Mouse (Mus musculus) bone marrow, adult 2 months (tissue): Measurements from ENCODE around the gene Dusp13. TPM values are rescaled to one million over a fixed set of nuclear protein-coding genes. Genes with fewer than 3 reads are reported as not detected.

ENCODE experiments used
- H3K27ac ChIP-seq: fragments of 200-500 bp; 2 replicates; pipeline ENCODE4 v1.5.1; 2012; ENCODE audit warnings: low read depth, mild to moderate bottlenecking, control low read depth, inconsistent platforms, low read length; ENCODE audit not compliant: control insufficient read depth, poor library complexity, insufficient read depth
- H3K4me1 ChIP-seq: fragments of 200-500 bp; 2 replicates; pipeline ENCODE4 v1.6.1; 2011; ENCODE audit warnings: low read length; ENCODE audit not compliant: control insufficient read depth, insufficient read depth
- H3K4me3 ChIP-seq: fragments of 200-500 bp; replicated peaks from 2 replicates; pipeline ENCODE3; 2011; ENCODE audit warnings: mild to moderate bottlenecking, low read depth, low read length, control low read depth; ENCODE audit not compliant: control insufficient read depth
- CTCF ChIP-seq: fragments of 200-500 bp; IDR thresholded peaks from 2 replicates; pipeline ENCODE4 v1.5.1; 2011; ENCODE audit warnings: low read length, control low read depth; ENCODE audit not compliant: control insufficient read depth, insufficient read depth
- POLR2A ChIP-seq: fragments of 200-500 bp; IDR thresholded peaks from 2 replicates; pipeline ENCODE4 v1.6.1; 2011; ENCODE audit warnings: low read depth, mild to moderate bottlenecking, control low read depth, low read length, borderline replicate concordance; ENCODE audit not compliant: control insufficient read depth
- WGBS: fragments of 180-500 bp; shearing (Covaris S2); methylation state at CpG from one replicate; pipeline ENCODE4 v1.1.7; 2018; 5-methylcytosine and 5-hydroxymethylcytosine counted together
- polyA plus RNA-seq: library from polyadenylated mRNA; stranded (reverse); fragments of >200 nt; gene quantifications from 2 replicates; pipeline ENCODE4 v1.2.4, GENCODE M21; 2011; ENCODE audit warnings: low replicate concordance; ENCODE audit not compliant: missing spikeins, insufficient read depth, insufficient read length

The Dusp13 gene
- polyA plus RNA-seq, 1 experiment, result not detected

DNA sequence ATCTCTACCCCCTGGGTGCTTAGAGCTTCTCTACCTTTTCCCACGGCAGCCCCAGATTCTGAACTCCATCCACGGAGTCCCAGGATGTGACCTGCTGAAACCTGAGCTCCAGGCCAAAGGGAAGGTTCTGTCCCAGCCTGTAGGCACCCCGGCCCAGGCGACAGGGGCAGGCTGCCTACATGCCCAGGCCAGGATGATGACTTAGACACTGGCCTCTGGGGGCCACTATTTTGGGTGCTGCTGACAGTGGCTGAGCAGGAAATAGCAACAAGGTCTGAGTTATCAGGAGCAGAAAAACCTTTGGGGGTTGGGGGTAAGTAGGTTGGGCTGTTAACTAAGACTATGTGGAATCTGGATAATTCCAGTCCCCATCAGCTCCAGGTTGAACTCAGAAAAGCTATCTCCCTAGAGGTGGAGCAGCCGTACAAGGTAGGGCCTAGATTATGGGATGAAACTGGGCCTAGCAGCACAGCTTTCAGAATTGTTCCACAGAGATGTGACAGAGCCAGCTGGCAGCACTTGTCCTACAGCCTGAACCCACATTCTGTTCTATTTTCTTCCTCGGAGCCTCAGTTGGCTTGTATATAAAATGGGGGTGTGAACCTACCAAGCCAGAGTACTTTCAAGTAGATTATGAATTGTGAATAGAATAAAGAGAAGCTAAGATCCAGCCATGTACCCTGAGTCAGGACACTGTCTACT is 21.8 kb downstream of the Dusp13 start:
- 77% methylated on average over 6 of the region's 6 CpGs for WGBS
- Histone ChIP-seq H3K4me1 (no peaks in the 10 kb centered on the region), H3K4me3 (no peak overlapping the region), H3K27ac (no peak overlapping the region)
- TF ChIP-seq POLR2A, result no peak
- TF ChIP-seq CTCF, result no peak

- 89% methylated on average over 8 of the region's 8 CpGs for WGBS
- TF ChIP-seq POLR2A, result no peak
- TF ChIP-seq CTCF, result no peak
- H3K4me3 ChIP-seq, result no peak overlapping the region
- no peak overlapping the region for H3K27ac ChIP-seq
- H3K4me1 ChIP-seq, result no peaks in the 10 kb centered on the region
Measured at GRCm38 (mm10) chr14:21722021-21722698, 28.8 kb downstream of the Dusp13 start.

- WGBS, result 85% methylated on average over 4 of the region's 4 CpGs
- no peaks in the 10 kb centered on the region for H3K4me1 ChIP-seq
- no peak overlapping the region for H3K4me3 ChIP-seq
- TF ChIP-seq CTCF (no peak), POLR2A (no peak)
- no peak overlapping the region for H3K27ac ChIP-seq
Measured at GRCm38 (mm10) chr14:21720430-21721205, 30.4 kb downstream of the Dusp13 start.

DNA sequence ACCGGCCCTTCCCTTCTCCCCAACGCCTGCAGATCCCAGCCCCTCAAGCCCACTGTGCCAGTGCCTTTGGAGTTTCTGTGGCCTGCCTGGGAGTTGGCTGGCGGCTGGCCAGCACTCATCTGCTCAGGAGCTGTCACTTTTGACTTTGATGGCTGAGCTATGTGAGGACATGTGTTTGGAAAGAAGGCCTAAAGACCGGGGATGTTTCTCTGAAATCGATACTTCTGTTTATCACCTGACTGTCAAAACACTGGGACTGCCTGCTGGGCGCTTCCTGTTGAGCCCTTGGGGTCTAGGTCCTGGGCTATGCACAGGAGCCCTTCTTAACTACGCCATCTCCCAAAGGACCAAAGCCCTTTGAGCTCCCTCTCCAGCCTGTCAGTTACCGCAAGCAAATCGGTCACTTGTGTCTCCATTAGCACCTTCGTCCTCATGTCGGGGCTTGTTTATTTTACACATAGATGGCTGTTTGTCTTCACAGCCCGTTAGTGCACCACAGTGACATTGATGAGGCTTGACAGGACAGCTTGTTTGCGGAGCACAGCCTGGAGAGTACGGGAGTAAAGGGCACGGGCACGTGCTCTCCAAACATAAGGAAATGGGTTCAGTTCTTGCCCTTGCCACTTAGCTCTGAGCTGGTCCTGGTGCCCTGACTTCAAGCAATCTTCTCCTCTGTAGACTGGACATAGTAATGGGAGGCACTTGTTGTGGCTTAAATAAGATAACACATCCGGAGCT is 31.2 kb downstream of the Dusp13 start:
- TF ChIP-seq CTCF (no peak), POLR2A (no peak)
- WGBS, result 84% methylated on average over 17 of the region's 17 CpGs
- H3K27ac ChIP-seq, result no peak overlapping the region
- H3K4me1 ChIP-seq, result no peaks in the 10 kb centered on the region
- H3K4me3 ChIP-seq, result no peak overlapping the region

DNA sequence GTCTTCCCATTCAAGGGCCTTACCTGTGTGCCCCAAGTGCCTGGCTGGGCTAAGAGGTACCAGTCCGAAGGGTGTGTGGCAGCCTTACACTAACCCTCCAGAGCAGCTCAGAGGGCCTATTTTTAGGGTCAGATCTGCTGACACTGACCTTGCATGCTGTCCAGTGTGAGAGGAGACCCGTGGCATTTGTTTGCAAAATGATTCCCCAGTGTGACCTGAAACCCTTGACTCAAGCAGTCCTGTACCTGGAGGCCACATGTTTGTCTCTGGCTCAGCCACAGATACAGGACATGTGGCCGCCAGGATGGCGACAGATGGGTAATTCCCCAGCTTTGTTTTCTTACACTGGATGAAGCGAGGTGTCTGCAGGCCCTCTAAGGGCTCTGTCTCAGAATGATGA is 36.5 kb downstream of the Dusp13 start, which contains the start of gene Dupd1:
Gene Dupd1 (minus strand): TSS at position 91 of the 400 bp plus-strand sequence.
- H3K27ac ChIP-seq, result no peak within 1 kb of the TSS
- no peak within 1 kb of the TSS for H3K4me3 ChIP-seq
- no peaks in the 10 kb centered on the region for H3K4me1 ChIP-seq
- WGBS, result 81% methylated on average over 5 of the region's 5 CpGs
- TF ChIP-seq POLR2A (no peak), CTCF (no peak)

DNA sequence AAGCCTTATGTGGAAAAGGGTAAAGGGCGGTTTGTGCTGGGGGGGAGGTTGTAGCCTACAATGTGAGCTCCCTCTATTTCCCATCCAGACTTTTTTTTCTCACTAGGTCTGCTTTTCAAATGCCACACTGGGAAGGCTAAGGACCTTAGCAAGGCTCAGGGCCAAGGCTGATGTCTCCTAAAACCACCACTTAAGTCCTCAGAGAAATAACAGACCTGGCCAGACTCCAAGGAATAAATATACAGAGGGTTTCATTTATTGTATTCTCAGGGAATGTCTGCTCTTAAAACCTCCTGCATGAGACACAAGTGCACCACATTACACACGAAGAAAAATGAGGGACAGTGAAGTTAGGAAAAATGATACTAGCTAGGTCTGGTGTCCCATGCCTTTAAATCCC is 39.8 kb downstream of the Dusp13 start:
- Histone ChIP-seq H3K27ac (no peak overlapping the region), H3K4me3 (no peak overlapping the region), H3K4me1 (peaks cover 4% of the 10 kb centered on the region)
- TF ChIP-seq POLR2A, result no peak
- TF ChIP-seq CTCF, result no peak
- 82% methylated on average over 2 of the region's 2 CpGs for WGBS

DNA sequence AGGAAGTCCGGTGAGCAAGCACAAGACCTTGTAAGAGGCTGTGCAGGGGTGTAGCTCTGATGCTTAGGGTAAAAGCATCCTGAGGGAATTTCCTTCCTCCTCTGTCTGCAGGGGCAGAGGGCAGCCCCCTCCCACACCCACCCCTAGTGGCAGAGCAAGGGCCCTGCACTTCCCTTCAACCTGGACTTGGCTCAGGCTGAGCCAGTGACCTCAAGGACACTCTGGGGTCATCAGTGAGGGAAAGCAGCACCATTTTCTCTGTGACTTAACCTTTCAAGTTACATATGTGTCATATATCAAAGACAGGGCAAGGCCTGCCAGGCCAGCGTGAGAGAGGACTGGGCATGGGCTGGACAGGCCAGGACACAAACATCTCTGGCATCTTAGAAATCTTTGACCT is 41.4 kb downstream of the Dusp13 start:
- no peak overlapping the region for H3K27ac ChIP-seq
- no peak overlapping the region for H3K4me3 ChIP-seq
- no peak for TF ChIP-seq CTCF
- TF ChIP-seq POLR2A, result no peak
- WGBS, result 58% methylated on average over 2 of the region's 2 CpGs
- peaks cover 4% of the 10 kb centered on the region for H3K4me1 ChIP-seq
